Mouse (Mus musculus): ENCODE measurements around the gene Cdh19. TPM values are rescaled to one million over a fixed set of nuclear protein-coding genes. Genes with fewer than 3 reads are reported as not detected.

Cdh19 gene
- total RNA-seq (2017), result not detected in 2 replicates

DNA sequence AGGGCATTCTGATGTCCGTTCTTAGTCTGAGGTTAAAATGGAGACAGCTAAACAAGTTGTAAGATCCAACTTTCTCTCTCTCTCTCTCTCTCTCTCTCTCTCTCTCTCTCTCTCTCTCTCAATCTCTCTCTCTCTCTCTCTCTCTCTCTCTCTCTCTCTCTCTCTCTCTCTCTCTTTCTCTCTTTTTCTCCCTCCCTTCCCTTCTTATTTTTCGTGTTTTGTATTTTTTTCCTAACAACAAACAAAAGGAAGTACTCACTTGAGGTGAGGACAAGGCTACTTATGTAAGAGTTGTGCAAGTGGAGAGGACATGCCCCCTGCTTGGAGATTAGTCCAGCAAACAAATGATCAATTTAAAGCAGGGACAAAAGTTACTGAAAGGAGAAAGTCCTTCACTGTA is at the start of gene Cdh19:
Gene Cdh19, minus strand, starts transcription at position 101 of the 400 bp plus-strand sequence.
- no peak for ATAC-seq (ENCODE audit: extremely low read depth, insufficient number of reproducible peaks, low FRiP score, poor library complexity, severe bottlenecking)

DNA sequence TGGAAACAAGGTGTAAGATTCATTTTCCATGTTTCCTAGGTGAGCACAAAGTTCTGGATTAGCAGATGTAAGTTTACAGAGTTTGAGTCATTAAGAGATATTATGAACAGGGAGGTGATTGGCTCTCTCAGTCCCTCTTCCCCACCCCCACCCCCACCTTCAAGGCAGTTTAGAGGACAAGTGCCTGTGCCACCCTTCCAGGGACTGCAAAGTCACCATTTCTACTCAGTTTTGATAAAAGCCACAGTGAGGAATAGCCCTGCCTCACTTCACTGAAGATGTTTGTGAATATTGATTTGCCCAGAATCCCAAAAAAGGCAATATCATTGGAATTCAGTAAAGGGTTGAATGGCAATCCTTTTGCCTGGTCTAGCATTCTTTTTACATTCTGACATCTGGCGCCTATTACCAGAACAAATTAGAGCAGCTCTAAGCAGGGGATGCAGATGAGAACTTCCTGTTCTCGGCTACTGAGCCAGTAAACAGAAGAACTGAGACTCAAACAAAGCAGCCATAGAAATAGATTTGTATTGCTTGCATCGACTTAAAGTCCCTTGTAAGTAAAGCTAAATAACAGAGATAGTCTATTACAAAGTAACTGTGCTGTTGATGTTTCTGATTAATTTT is 43.2 kb upstream of the Cdh19 start:
- ATAC-seq (ENCODE audit: extremely low read depth, insufficient number of reproducible peaks, low FRiP score, poor library complexity, severe bottlenecking), result no peak

GRCm38 (mm10) chr1:111017640-111018039 is 40.3 kb upstream of the Cdh19 start:
- no peak for ATAC-seq (ENCODE audit: extremely low read depth, insufficient number of reproducible peaks, low FRiP score, poor library complexity, severe bottlenecking)

GRCm38 (mm10) chr1:110989824-110990223 is 12.4 kb upstream of the Cdh19 start:
- no peak for ATAC-seq (ENCODE audit: extremely low read depth, insufficient number of reproducible peaks, low FRiP score, poor library complexity, severe bottlenecking)

DNA sequence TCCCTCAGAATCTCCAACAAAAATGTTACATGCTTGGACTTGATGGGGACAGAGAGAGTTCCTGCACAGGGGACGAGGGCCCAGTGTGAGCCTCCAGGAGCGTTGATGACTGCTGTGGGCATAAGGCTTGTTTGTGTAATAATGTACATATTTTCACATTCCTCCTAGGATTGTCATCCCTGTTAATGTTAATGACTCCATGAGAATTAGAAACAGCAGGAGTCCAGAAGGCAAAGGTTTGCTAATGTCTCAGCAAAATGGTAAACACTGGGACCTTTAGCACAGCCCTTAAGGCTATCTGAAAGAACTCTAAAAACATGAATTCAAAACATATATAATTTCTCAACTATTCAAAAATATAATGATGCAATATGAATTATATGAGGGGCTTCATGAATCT is 8.2 kb downstream of the Cdh19 start:
- no peak for ATAC-seq (ENCODE audit: extremely low read depth, insufficient number of reproducible peaks, low FRiP score, poor library complexity, severe bottlenecking)

DNA sequence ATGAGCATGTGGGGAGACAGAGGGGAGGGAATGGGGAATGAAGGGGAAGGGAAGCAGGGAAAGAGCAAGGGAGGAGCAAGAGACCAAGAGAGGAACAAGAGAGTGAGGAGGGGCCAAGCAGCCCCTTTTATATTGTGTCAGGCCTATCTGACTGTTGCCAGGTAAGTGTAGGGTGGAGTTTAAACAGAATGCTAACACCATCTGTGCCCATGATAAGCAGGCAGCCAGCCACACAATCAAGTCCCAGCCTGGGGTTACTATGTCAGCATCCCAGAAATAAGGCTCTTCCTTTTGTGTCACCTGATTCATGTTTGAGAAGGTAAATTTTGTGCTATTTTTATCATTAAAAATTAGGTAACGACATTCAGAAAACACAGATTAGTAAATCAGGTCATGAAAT is 67.6 kb downstream of the Cdh19 start:
- ATAC-seq (ENCODE audit: extremely low read depth, insufficient number of reproducible peaks, low FRiP score, poor library complexity, severe bottlenecking), result no peak

DNA sequence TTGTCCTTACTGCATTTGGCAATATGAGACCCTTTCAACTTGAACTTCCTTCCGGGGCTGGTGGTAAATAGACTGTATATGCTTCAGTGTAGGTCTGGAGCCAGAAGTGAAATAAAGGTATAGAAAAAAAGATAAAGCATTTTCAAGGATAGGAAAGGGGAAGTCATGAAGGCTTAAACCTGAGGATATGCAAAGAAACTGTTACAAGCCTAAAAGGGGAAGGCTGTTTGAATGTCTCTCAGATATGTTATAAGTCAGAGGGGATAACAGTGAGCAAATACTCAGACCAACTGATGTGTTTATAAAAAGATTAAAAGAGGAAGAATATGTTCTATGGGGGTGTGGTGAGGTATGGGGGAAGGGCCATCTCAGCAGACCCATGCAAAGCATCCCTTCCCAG is 68.2 kb downstream of the Cdh19 start:
- no peak for ATAC-seq (ENCODE audit: extremely low read depth, insufficient number of reproducible peaks, low FRiP score, poor library complexity, severe bottlenecking)

DNA sequence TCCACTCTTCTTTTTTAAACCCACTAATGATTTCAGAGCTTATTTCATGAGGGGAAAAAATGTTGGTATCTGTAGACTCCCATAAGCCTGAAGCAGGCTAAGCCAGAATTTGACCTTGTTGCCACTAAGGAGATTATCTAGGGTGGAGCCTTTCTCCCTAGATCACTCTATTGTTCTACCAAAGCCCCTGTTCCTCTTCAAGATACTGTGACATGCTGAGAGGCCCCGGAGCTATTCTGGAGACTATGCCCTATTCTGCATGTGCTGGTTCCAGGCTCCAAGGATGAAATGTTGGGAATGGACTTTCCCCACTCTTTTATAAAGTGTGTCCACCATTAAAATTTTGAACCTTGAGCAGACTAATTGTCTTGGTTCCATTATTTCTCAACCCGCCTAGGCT is 73.1 kb downstream of the Cdh19 start:
- ATAC-seq (ENCODE audit: extremely low read depth, insufficient number of reproducible peaks, low FRiP score, poor library complexity, severe bottlenecking), result no peak
